Mouse (Mus musculus) lung, postnatal 4 days (tissue): ENCODE measurements around the gene Fam222a.

Experiments
- DNase-seq, 2 experiments: peaks; one replicate each; pipeline ENCODE4 v3.0.0; 2021

The Fam222a gene

GRCm38 (mm10) chr5:114560533-114560936, 7.3 kb upstream of the Fam222a start:
- no peak for DNase-seq

DNA sequence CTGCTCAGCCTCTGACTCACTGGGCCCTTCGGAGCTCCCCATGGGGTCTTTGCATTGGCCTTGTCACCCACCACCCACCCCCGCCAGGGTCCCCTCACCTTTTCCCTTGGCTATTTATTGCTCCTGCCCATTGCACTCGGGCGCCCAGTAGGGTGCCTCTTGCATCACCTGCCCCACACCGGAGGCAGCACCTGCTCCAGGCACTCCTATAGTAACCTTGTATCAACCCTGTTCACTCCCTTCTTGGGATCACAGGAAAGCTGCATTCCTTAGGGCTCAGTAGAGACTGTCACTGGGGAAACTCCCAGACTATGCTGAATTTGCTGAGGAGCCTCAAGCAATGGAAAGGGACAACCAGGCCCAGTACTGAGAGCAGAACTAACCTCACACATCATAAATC, 6.9 kb upstream of the Fam222a start:
- DNase-seq, result no peak

- no peak for DNase-seq
Observed at GRCm38 (mm10) chr5:114563994-114564393, 3.8 kb upstream of the Fam222a start.

DNA sequence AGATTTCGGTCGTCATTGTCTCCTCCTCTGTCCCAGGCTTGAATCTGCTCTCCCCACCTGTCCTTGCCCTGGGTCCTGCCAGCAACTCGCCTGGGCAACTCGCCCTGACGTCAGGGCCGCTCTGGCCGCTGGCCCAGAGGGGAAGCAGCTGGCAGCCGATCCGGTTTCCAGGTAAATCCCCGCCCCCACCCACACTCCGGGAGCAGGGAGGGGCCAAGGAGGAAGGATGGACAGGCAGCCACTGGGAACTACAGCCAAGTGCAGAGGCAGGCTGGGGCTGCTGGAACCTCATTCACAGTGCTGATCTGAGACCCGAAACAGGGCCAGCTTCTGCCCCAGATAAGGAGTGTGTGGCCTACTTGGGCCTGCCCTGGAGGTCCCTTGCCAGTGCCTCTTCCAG, 2.5 kb upstream of the Fam222a start:
- peak; percentile 85 for DNase-seq

DNA sequence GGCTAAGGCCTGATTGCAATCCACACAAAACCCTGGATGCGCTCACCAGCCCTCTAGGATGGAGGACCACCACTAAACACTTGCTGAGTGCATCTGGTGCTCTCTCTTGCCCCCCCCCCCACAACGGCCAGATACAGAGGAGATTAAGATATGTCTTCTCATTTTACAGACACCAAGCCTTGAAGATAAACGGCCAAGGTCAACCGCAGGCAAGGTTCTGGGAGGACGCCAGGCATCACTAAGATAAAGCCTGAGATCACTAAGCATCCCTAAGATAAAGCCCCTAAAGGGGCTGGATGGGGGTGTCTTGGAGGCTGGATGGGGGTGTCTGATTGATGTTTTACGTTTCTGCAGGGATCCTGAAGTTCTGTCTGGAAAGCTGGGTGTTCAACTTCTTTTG, 2.1 kb upstream of the Fam222a start:
- DNase-seq, result no peak

DNA sequence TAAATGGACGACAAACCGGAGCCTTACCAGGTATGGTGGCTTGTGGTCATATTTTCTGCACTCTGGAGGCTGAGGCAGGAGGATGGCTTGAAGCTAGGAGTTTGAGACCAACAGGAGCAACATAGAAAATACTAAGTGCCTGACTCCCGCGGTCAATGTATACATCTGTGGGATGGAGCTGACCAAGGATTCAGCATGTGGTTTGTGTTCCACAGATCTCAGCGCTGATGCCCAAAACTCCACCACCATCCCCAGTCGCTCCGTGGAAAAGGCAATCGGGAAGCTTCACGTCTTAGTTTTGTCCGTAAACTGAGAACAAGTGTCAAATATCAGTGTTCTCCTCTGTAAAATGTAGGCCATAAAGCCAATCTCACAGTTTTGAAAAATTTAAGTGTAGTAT, 1.4 kb upstream of the Fam222a start:
- no peak for DNase-seq

DNA sequence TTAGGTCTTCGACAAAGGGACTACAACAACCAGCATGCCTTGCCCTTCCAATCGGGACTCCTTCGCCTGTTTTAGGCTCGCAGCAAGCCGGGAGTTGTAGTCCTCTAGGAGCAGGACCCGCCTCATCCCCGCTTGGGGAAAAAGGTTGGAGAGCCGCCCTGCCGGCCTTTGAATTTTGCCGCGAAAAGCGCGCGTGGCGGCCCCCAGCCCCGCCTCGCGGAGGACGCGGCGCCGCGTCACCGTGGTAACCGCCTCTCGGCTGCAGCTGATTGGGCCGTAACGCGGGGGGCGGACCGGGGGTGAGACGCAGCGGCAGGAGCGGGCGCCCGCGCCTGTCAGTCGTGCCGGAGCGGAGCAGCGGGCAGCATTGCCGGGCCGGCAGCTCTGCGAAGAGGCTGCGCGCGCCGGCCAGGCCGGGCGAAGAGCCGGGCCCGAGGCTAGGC, 720 bp upstream of the Fam222a start:
- DNase-seq, result peak; percentile 97 to 98

DNA sequence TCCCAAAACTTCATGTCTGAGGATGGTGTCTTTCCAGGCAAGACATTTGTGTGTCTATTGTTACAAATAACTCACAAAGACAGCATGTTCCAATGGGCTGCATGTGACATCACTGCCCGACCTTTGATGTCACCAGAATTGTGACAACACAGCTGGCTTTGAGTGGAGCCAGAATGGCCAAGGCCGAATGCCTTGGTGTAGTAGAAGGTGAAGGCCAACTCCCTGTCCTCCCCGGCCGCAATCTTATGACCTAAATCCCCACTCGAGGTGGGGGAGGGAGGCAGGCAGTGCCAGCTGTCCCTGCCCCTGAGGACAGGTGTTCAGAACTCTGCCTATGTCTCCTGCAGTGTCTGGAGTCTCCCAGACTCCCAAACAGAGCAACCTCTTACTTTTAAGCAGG, 1.0 kb downstream of the Fam222a start:
- DNase-seq, result peak in 1 of 2 experiments; percentile 48

DNA sequence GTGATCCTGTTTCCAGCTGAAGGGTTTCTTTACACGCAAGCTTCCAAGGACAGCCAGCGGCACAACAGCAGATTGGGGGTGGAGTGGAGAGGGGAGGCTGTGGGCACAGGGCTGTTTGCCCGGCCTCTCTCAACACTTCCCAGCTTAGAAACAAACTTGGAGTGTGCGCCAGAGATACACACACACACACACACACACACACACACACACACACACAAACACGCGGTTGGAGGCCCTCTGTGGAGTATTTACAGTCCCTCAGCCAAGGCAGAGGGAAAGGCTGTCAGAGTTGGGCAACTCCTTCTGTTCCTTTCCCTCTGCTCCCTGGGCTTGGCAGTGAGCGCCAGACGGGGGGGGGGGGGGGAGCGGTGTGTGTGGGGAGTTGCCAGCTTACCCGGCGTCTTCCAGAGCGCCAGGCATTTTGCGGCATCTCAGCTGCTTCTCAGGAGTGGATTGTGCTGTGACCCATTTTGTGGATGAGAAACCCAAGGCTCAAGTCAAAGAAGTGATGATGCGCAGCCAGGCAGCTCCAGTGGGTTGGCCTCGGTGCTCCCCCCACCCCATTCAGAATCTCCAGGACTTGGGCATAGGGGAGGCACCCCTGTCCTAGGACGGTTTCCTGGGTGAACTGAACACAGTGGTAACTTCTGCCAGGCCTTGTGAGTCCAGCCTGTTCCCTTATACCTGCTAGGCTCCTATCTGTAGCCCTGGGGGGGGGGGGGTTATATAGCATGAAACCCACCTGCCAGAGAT, 2.3 kb downstream of the Fam222a start:
- peak; percentile 79 to 90 for DNase-seq

DNA sequence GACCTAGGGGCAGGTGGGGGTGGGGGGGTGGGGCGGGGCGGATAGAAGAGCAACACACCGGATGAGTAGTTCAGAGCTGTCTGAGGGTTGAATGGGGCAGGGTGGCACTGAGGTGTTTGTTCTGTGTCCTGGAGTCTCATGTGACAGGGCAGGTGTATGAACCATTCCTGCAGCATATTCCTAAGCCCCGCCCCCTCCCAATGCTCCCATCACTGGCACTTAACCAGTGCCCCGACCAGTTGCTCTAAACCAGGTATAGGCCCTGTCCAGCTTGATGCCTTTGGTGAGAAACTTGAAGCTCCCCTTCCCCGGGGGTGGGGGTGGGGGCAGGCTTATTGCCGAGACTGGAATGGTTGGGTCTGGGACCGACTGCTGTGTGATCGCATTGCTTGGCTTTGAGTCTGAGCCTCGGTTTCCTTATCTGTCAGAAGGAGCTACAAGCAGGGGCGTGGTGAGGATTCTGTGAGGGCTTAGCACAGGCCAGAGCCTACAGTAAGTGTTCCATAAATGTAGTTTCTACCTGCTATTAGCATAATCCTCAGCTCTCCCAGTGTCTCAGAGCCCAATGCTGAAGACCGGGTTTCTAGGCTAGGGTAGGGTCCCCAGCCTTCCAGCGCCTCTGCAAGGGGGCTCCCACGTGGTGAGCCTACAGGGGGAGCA, 3.1 kb downstream of the Fam222a start:
- peak in 1 of 2 experiments; percentile 61 for DNase-seq

- DNase-seq, result no peak
Observed at GRCm38 (mm10) chr5:114571451-114572030, 3.7 kb downstream of the Fam222a start.

DNA sequence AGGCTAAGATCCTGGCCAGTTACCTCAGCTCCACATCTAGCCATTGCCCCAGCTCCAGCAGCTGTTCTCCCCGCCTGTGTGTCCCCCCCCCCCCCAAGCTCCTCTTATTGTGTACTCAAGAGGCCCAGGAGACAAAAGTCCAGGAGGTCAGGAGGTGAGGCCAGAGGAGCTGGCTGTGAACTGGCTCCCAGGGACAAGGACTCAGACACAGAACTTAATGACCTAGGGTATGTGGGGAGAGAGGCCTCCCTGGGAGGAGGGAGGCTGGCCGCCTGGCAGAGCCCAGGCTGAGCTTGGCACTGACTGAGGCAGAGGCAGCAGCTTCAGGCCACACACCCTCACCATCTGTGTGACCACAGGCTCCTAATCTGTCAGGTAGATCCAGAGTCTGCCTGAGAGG, 5.2 kb downstream of the Fam222a start:
- DNase-seq, result no peak

DNA sequence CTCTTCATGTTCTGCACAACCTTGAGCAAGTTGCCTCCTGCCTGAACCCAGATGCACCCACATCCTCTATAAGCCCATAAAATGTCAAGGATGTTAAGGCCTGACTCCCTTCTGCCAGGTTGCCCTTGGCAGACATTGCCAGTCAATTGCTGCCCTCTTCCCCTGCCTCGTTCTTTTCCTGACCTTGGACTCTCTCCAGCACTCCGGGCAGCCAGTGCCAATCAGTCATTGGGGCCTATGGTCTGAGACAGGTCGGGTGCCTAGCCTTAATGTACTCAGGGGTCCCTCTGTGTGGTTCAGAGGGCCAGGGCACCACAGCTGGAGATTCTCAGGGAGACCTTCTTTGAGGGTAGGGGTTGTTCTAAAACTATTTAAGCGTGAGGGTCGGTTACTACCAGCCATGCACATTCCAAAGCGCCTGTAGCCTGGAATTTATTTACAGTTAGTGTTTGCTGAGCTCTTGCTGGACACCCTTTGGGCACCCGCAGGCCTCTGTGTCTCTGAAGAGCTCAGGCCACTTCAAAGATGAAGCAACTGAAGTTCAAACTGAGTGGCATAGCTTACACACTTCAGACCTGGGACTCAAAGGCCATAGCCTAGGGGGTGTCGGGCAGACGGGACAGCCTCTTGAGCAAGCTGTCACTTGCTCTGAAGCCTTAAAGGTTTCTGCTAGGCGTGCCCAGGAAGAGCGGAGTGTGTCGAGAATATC, 6.3 kb downstream of the Fam222a start:
- DNase-seq, result peak; percentile 44 to 76

DNA sequence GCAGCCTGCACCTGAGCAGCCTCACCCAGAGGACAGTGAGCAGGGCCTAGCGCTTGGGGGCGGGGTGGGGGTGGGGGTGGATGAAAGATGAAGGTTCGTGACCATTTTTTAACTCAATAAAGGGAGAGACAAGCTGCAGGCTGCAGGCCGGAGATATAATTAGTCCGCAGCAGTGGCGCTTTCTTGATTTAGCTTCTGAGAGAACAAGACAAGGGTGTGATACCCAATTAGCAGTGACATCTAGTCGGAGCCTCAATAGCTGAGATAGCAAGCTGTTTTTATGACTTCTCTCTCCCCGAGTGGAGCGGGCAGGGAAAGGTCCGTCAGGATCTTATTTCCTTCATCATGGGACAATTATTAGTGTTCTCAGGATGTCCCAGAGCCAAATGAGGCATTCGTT, 7.2 kb downstream of the Fam222a start:
- DNase-seq, result no peak

- DNase-seq, result no peak
Observed at GRCm38 (mm10) chr5:114575530-114575929, 7.7 kb downstream of the Fam222a start.

GRCm38 (mm10) chr5:114575986-114576605, 8.3 kb downstream of the Fam222a start:
- no peak for DNase-seq

DNA sequence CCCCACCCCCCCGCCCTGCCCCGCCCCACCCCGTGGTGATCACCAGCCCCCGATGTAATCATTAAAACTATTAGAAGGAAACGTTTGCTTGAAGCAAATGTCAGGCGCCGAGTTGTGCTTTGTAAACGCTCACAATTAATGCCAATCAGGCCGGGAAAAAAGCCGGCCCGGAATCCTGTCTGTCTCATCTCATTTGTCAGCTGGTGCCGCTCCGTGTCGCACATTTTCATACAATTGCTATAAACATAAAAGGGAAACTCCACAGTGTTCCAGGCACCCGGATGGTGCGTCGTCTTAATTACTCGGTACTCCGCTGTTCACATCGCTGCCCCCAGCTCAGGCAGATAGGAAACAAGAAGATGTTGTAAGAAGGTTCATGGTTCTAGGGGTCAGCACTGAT, 10.5 kb downstream of the Fam222a start:
- DNase-seq, result peak in 1 of 2 experiments; percentile 50

- no peak for DNase-seq
Observed at GRCm38 (mm10) chr5:114579714-114580357, 12.0 kb downstream of the Fam222a start.

DNA sequence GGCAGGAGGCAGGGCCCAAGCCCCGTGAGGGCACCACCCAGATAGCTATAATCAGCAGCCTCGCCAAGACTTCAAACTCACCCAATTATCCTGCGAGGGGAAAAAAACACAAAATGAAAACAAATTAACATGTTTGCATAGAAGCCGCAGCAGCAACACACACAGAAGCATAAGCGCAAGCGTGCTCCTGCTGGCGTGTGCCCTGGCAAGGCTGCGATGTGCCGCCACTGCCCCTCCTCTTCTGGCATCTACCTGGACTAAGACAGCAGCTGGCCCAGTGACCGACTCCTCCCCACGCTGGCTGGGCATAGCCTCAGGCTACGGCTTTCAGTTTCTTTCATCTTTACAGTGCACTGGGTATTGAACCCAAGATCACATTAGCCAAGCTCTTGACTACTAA, 13.7 kb downstream of the Fam222a start:
- peak in 1 of 2 experiments; percentile 72 for DNase-seq

GRCm38 (mm10) chr5:114583046-114583445, 15.2 kb downstream of the Fam222a start:
- no peak for DNase-seq

- DNase-seq, result no peak
Observed at GRCm38 (mm10) chr5:114583490-114584175, 15.8 kb downstream of the Fam222a start.
